Mouse (Mus musculus): ENCODE measurements around the gene Kmt5a. TPM values are rescaled to one million over a fixed set of nuclear protein-coding genes. Genes with fewer than 3 reads are reported as not detected.

Kmt5a gene
- total RNA-seq, 2 experiments from 2014 or later, result 105 to 109 TPM

Small RNAs within 50 kb of the gene (microRNA-seq; reads per million reads assigned to microRNA genes)
- gene Gm27486, result 2.8 reads per million

Other genes with a start within 250 kb of the Kmt5a start
- 10 to 100 TPM; 40.4 to 53.6 TPM for gene Pitpnm2, start 190.2 kb upstream of the Kmt5a start, total RNA-seq (2021)
- 10 to 100 TPM in 1 of 2 experiments, 1 to 10 TPM in 1; 6.1 to 10.1 TPM for gene Mphosph9, start 112.0 kb upstream of the Kmt5a start, total RNA-seq (2021)
- 10 to 100 TPM; 11.9 to 15.0 TPM for gene 2810006K23Rik, start 111.8 kb upstream of the Kmt5a start, total RNA-seq (2021)
- 100 to 1,000 TPM; 152 to 162 TPM for gene Cdk2ap1, start 76.8 kb upstream of the Kmt5a start, total RNA-seq (2021)
- 10 to 100 TPM; 71.7 to 90.6 TPM for gene Sbno1, start 13.9 kb upstream of the Kmt5a start, total RNA-seq (2021)
- gene Rilpl2, start 38.4 kb downstream of the Kmt5a start, total RNA-seq (2021), result 10 to 100 TPM; 20.4 to 21.0 TPM
- 10 to 100 TPM; 16.1 to 18.7 TPM for gene Snrnp35, start 43.2 kb downstream of the Kmt5a start, total RNA-seq (2021)
- gene Rilpl1, start 91.5 kb downstream of the Kmt5a start, total RNA-seq (2021), result 10 to 100 TPM; 18.2 to 23.4 TPM
- gene Tmed2, start 100.8 kb downstream of the Kmt5a start, total RNA-seq (2021), result 100 to 1,000 TPM; 212 to 221 TPM
- 10 to 100 TPM; 10.7 to 14.2 TPM for gene Ddx55, start 112.9 kb downstream of the Kmt5a start, total RNA-seq (2021)
- 10 to 100 TPM; 42.0 to 49.9 TPM for gene Eif2b1, start 139.2 kb downstream of the Kmt5a start, total RNA-seq (2021)
- 10 to 100 TPM; 35.3 to 36.8 TPM for gene Gtf2h3, start 139.2 kb downstream of the Kmt5a start, total RNA-seq (2021)
- gene Atp6v0a2, start 188.6 kb downstream of the Kmt5a start, total RNA-seq (2021), result 10 to 100 TPM; 54.1 to 59.2 TPM

All from adrenal gland, postnatal 10 days (tissue).